ENCODE assay signal across 8 mouse cellular contexts in genomic region chr7:90301942-90302646, GRCm38 (mm10). TPM values are rescaled to one million over a fixed set of nuclear protein-coding genes. Genes with fewer than 3 reads are reported as not detected.
DNase-seq lines count a peak whose midpoint lies in the region; ATAC-seq and TF ChIP-seq lines count a peak whose summit lies in the region.

Gene Sytl2 (plus strand): TSS chr7:90302252.

- peak within 1 kb of the TSS; percentile 52 for H3K27ac ChIP-seq in gastrocnemius, adult 2 months
- no peak within 1 kb of the TSS for H3K27ac ChIP-seq in hindbrain, postnatal 0 days

- peak within 1 kb of the TSS; percentile 99 for H3K4me2 ChIP-seq in hindbrain, postnatal 0 days (ENCODE audit: low read depth, low read length)

- no peaks in the 10 kb centered on the region for H3K27me3 ChIP-seq in hindbrain, postnatal 0 days (ENCODE audit: insufficient read depth, low read length)

- H3K9ac ChIP-seq in hindbrain, postnatal 0 days (replicated peaks; ENCODE audit: low read length) = peak within 1 kb of the TSS; percentile 55

- under 1% methylated on average over 43 of the region's 43 CpGs for WGBS in hindbrain, postnatal 0 days

- TF ChIP-seq CTCF in gastrocnemius, adult 2 months (IDR thresholded peaks at IDR 0.05) = peak; percentile 5; the same call in 1 of the 2 replicates
- TF ChIP-seq CTCF in hindbrain, postnatal 0 days (IDR thresholded peaks at IDR 0.05; ENCODE audit: low read depth) = peak; percentile 38

- no peaks in the 10 kb centered on the region for H3K36me3 ChIP-seq in hindbrain, postnatal 0 days (ENCODE audit: insufficient read depth, low read length)

- H3K4me3 ChIP-seq in gastrocnemius, adult 2 months = peak within 1 kb of the TSS; percentile 78
- peak within 1 kb of the TSS; percentile 72 for H3K4me3 ChIP-seq in hindbrain, postnatal 0 days (ENCODE audit: low read length)

- H3K4me1 ChIP-seq in hindbrain, postnatal 0 days (ENCODE audit: insufficient read depth, low read length) = no peaks in the 10 kb centered on the region

- ATAC-seq in hindbrain, postnatal 0 days = peak; percentile 77
- ATAC-seq in erythroid progenitor cell, adult 5-6 weeks (replicated peaks; ENCODE audit: low FRiP score, poor library complexity, severe bottlenecking) = no peak

- H3K9me3 ChIP-seq in hindbrain, postnatal 0 days (ENCODE audit: low read length) = no peaks in the 10 kb centered on the region

- DNase-seq in T-cell, adult 2 months (ENCODE audit: low spot score) = peak; percentile 78
- peak; percentile 38 for DNase-seq in cerebellum, adult 9-10 months
- DNase-seq in gastrocnemius, adult 2 months = peak; percentile 80
- peak; percentile 50 for DNase-seq in hindbrain, postnatal 0 days (ENCODE audit: low spot score)
- peak; percentile 17 to 30 for DNase-seq in left cerebral cortex, postnatal 36 days (ENCODE audit: low spot score in 2 of 2)
- DNase-seq in mesoderm, embryonic 11.5 days (ENCODE audit: low read depth, low spot score) = peak; percentile 42
- DNase-seq in right cerebral cortex, postnatal 4 days = peak; percentile 35

- intact Hi-C loops in gastrocnemius, adult 2 months (cut with DNase I) = loop anchor here (5.0 kb wide), 1 partner anchor 105 kb away; no protein-coding TSS in a partner anchor
- intact Hi-C loops in left cerebral cortex, postnatal 36 days (cut with DNase I) = no loop called here

RNA-seq across cellular contexts. Expression of gene Sytl2, which starts in this region (rescaled TPM):
- 1 to 10 TPM; 3.3 to 3.7 TPM for total RNA-seq in gastrocnemius, adult 2 months (2021)
- 7.3 and 20.1 TPM in 2 replicates for total RNA-seq in hindbrain, postnatal 0 days (2014; rRNA removed)
- polyA plus RNA-seq in hindbrain, postnatal 0 days (2015; fragmentation: Nextera tagmentation; extraction: Ambion mirVana) = 11.4 TPM in 2 replicates
- 100 to 1,000 TPM in 1 of 2 experiments, 10 to 100 TPM in 1; 99.1 to 108 TPM for total RNA-seq in left cerebral cortex, postnatal 36 days (2021)
- 2.9 TPM in 1 of 2 replicates, not detected in the other for total RNA-seq in erythroid progenitor cell, adult 5-6 weeks (2015; ENCODE audit: low replicate concordance)
- 0.61 and 2.7 TPM in 2 replicates for total RNA-seq in erythroid progenitor cell, adult 5-6 weeks (2017; ENCODE audit: low replicate concordance)

Comparison
In these comparisons a context has a peak if more than half of its experiments do, and no peak if none do; other contexts are left out.
1. DNase-seq: peak in every context shown above with its lines; median percentile 80 in gastrocnemius, adult 2 months; 78 in T-cell, adult 2 months; 50 in hindbrain, postnatal 0 days; 42 in mesoderm, embryonic 11.5 days; 38 in cerebellum, adult 9-10 months; 35 in right cerebral cortex, postnatal 4 days; 24 in left cerebral cortex, postnatal 36 days.